Mouse (Mus musculus) cerebellum, adult 9-10 months (tissue): ENCODE results near the gene Cars.
"Not testable (repeated sequence)": the region's sequence is repeated elsewhere in the genome, so short reads cannot be mapped to it uniquely, and the experiment has no call there.

Source experiments
- DNase-seq: peaks from one replicate; pipeline ENCODE4 v3.0.0; 2022

Cars gene

GRCm38 (mm10) chr7:143583025-143583424 is 16.9 kb downstream of the Cars start:
- DNase-seq = no peak

- no peak for DNase-seq
Observed at GRCm38 (mm10) chr7:143575751-143576150, 24.1 kb downstream of the Cars start.

GRCm38 (mm10) chr7:143565648-143566039 is 34.2 kb downstream of the Cars start:
- DNase-seq = no peak

DNA sequence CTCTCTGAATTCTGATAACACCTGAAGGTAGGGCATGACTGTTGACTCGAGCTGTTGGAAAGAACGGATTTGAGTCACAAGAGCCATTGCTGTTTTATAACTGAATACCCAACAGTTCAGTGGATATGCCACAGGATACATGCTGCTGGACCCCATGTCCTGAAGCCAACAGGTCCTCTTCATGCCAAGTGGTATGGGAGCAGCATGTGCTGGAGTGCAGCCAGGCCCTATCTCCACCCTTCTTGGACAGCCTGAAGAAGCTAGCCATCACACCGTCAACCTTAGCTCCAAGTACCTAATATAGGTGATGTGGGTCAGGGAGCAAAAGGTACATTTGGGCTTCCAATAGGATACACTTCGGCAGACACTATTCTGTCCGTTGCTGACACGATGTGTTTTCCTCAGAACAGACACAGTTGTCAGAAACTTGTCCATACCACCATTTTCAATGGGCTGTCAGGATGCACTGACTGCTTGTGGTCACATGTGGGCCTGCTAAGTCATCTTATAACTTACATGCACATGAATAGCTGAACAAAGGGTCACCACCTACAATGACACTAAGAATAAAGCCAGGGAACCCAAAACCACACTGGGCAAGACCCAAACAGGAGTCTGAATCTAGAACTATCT is 34.8 kb downstream of the Cars start:
- DNase-seq = no peak

DNA sequence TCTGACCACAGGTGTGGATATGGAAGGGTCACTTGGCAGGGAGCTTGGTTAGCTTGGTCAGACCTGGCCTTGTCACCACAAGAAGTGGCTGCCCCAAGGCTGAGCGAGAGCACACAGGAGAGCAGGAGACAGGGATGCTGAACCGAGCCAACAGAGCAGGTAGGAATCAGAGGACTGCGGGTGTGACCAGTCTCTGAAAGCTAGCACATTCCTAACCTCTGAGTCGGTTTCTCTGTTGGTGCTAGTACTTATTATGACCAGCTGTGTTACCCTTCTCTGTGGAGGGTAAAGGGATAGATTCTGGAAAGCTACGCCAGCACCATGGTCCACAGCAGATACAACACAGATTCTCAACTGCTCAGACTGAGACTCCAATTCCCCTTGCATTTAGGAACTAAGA is 36.1 kb downstream of the Cars start:
- no peak for DNase-seq

DNA sequence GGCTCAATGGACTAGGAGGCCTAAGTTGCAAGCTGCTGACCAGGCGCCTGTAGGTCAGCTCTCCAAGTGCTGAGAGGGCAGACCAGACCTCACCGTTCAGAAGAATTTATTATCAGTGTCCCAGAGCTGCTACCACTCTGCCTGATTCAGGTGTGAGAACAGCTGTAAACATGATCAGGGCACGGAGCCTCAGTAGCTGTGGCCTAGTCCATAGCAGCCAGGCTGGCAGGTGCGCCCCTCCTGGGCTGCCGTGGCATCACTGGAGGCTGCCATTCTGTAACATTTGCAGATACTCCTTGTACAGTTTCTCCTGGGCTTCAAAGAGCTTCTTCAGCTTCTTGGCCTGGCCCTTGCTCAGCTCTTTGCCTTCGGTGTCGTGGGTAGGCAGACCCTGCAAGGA is 42.3 kb downstream of the Cars start:
- DNase-seq = no peak

DNA sequence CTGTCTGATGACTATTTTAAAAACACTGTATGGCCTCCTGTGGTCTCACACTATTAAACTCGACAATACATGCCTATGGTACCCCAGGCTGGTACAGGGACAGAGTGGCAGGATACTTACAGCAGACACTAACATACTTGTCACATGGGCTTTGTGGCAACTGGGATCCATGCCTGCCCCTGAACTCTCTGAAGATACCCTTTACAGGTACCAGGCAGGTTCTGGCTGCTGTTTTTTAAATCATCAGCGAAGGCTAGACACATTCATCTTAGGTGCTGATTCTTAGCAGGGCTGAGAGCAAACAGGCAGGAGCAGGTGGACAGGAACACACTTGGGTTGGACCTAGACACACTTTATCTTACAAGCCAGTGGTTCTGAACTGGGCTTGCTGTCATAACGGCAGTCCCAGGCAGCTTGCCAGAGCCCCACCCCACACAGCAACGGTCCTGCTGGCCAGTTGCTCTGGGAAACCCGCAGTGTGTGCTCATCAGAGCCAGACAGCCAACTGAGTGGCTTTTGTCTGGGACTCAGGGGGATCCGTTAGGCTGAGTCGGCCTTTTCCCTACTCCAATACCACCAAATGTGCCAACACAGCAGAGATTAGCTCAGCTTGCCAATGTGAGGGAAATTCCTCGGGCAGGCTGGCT is 42.8 kb downstream of the Cars start:
- DNase-seq = no peak

DNA sequence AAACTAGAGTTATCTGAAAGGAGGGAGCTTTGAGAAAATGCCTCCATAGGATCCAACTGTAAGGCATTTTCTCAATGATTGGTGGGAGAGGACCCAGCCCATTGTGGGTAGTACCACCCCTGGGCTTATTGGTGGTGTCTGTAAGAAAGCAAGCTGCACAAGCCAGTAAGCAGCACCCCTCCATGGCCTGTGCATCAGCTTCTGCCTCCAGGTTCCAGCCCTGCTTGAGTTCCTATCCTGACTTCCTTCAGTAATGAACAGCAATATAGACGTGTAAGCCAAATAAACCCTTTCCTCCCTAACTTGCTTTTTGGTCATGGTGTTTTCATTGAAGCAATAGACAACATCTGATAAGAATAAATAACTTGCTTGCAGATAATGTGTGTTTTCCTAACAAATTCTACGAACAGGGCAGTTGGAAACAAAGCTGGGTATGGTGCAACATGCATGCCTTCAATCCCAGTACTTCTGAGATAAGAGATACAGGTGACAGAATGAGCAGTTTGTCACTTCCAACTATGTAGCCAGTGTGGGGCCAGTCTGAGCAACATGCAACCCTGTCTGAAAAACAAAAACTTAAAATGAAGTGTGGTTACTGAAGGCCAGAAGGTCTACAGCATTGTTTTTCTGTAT is 50.2 kb downstream of the Cars start:
- no peak for DNase-seq

GRCm38 (mm10) chr7:143548976-143549457 is 50.9 kb downstream of the Cars start, which contains the start of gene Nap1l4:
TSS of gene Nap1l4 (minus strand) at chr7:143549106.
- peak; percentile 100 for DNase-seq

GRCm38 (mm10) chr7:143548231-143548961 is 51.5 kb downstream of the Cars start:
- DNase-seq = peak; percentile 57

DNA sequence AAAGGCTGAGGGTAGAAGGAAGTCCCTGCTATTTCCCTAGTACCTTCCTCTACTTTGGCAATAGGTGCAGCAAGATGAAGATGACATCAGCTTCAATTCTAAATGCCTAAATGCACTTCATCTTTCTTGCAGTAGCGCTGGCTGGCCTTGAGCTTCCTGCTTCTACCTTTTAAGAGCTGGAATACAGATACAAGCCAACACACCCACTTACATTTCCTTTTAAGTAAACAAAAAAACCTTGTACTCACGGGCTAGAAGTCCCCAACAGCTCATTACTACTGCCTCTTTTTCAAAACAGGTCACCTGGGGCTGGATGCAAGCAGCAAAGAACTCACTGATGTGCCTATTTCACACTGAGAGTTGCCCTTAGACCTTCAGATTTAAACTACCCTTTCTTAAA is 53.3 kb downstream of the Cars start:
- no peak for DNase-seq

- DNase-seq = no peak
Observed at GRCm38 (mm10) chr7:143544368-143544767, 55.5 kb downstream of the Cars start.

DNA sequence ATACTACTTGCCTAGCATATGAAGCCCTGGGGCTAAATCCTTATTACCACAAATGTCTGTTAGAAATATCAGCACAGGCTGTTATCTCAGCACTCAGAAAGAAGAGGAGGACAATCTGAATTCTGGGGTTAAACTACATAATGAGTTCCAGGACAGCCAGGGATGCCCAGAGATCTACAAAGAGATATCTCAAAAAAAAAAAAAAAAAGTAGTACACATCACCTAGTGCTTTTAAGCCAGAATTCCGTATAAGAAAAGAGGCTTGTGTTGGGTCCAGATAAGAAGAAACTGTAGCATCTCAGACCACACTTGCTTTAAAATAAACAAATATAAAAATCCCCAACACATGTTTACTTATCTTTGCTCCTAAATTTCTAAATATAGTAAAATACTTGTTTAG is 61.2 kb downstream of the Cars start:
- no peak for DNase-seq

GRCm38 (mm10) chr7:143538229-143538628 is 61.7 kb downstream of the Cars start:
- not testable (repeated sequence) for DNase-seq

DNA sequence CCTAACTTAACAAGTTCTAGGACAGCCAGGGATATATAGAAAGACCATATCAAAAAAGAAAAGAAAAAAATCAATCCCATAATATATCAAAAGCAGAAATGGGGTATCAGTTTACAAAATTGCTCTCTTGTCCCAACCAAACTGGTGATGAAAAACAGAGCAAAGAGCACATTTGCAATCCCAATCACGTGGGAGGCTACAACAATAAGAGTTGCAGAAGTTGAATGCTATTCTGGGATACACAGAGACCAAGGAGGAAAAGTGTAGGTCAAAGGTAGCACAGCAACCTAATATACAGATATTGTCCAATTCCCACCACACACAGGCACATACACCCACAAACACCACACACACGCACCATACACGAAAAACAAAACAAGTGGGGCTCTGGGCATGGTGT is 63.6 kb downstream of the Cars start:
- no peak for DNase-seq

DNA sequence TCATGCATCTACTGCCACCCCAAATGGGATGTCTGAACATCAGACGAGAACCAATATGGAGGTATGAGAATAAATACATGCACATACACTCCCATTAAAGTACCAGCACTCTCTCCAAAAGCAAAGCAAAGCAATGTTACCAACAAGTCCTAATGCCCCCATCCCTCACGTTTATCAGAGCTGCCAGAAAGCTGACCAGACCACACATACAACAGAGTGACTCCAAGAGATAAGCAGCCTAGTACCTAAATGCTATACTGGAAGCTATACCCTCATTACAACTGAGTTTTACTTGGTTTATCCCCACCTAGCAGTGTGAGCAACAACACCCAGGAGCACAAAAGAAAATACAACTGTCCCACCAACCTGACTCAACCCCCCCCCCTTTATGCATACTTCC is 66.6 kb downstream of the Cars start:
- no peak for DNase-seq

DNA sequence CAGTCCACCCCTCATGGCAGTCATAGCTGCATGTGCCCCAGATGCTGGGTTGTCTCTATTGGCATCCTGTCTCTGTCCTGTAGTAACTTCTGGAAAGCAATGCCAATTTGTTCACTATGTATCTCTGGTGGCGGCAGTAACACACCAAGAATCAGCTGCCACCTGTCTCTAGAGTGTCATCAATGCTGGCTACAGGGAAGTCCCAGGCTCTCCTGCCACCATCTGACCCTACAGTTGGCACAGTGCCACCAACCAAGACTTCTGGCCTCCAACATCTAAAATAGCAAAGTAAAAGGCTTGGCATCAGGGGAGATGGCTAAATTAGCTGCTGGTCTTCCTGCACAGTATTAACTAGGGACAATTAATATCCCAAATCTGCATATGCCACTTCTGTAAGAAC is 67.5 kb downstream of the Cars start:
- DNase-seq = no peak

DNA sequence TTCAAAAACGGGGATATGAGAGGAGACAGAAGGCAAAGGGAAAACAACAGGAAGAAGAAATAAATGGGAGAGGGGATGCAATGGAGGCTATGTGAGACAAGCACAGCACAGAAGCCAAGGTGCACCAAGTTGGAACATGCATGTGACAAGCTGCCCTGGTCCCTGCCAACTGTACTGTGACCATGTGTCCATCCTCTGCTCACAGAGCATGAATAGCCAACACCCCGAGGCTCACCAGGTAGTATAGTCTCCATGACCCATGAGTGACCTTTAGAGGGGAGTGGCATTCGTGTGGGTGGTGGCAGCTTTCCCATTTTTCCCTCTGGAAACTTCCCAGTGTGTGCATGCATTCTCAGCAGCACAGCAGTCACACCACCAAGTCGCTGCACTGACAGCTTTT is 80.6 kb downstream of the Cars start:
- DNase-seq = no peak

- DNase-seq = no peak
Observed at GRCm38 (mm10) chr7:143514416-143514768, 85.5 kb downstream of the Cars start.

- DNase-seq = no peak
Observed at GRCm38 (mm10) chr7:143513763-143514415, 86.0 kb downstream of the Cars start.

DNA sequence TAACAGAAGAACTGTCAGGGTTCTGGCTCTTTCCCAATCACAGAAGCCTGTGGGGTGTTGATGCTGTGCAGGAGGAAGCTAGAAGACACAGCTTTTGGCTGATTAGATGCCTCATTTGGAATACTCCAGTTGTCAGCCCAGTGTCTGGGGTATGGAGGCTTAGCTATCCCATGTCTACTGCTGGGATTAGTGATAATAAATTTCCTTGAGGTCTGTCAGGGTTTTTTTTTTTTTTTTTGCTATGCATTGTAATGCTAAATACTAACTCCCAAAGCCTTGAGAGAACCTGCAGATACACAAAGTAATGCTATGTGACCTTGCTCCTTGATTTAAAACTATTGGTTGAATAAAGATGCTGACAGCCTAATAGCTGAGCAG is 88.6 kb downstream of the Cars start:
- DNase-seq = no peak

DNA sequence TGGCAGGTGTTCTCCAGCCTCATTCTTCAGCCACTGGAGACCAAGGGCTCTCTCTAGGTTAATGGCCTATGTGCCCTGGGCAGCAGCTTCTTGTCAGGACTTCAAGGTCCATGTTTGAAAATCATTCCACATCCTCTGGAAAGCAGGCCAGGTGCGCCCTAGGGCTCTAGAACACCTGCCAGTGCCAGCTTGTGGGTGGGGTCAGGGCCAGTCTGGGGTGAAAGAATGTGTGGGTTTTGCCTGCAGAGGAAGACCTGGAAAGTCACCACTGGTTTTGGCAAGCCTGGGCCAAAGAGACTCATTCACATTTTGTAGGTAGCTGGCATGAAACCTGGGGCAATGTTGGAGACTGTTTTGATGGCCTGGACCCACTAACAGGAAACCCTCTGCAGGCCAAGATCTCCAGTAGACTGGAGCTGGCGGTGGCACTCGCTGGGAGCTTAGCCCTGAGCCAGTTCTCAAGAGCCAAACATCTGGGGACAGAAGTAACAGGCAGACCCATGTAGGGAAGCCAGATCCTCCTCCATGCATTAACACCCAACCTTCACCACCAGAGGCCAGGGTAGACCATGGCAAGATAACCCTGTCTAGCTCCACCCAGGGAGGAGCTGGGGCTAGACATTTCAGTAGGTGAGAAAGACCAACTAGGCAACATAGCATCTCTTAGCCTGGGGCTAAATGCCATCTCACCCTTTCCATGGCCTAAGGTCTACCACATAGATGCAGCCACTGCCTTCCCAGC is 89.1 kb downstream of the Cars start:
- DNase-seq = no peak
